Mouse (Mus musculus): ENCODE measurements at regions not wholly inside any gene's neighbourhood (a gene's known extent, or its start where the extent isn't known, plus 50 kb on each side); places are given as distances from the start of the nearest gene placed in this dataset.
A peak's percentile ranks its signal among the peaks of the same experiment; 100 is the strongest.

DNA sequence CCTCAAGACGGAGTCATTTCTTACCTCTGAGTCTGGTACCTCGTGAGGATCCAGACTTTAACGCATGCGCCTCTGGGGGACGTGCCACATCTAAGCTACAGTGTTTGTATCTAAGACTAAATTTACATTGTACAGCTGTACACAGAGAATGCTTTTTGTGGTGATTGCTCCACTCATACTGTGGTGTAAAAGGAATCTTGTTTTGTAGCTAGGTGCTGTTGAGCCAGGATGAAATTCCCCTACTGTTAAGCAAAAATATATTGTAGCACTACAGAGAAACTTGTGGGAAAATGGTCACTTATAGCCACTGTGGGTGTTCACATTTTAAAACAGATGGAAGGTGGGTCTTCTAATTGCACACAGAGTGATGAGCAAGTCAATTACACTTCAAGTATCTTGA, 99.1 kb downstream of the Gpr63 start:
- DNase-seq (ENCODE audit: inconsistent age in 2 of 2, low spot score in 1 of 2): no peak

DNA sequence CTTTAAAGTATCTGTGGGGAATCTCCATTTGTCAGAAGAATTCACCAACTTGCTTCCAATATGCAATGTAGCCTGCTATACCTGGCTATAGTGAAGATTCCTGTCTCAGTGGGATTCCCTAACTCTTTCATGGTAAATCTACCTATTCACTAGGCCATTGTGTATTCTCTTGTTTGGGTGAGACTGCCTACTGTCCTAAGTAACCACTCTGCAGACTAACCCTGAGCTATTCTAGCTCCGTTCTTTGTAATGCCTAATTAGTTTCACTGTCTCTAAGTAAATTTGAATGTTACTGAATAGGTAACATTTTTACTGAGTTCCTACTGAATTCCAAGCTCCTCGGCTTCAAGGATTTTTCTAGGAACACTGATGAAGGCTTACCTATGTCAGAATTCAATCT, 126.5 kb downstream of the Gpr63 start:
- peak in 1 of 2 experiments; percentile 3 for DNase-seq (ENCODE audit: inconsistent age in 2 of 2, low spot score in 1 of 2)

DNA sequence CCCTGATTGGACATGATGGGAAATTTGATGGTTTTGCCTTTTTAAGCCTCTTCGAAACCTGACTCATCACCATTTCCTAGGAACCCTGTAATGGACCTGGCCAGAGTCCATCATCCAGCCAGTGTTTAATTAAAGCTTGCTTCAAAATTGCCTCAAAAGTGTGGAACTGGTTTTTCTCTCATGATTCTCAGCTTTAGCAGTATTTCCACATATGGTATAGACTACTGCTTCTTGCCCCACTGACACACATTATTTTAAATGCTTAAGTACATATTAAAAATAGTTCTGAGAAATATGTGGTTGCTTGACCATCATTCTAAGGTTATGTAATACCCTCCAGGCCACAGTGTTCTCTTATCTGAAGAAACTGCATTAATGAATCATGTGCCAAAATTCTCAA, 135.3 kb downstream of the Gpr63 start:
- peak; percentile 7 to 70 for DNase-seq (ENCODE audit: inconsistent age in 2 of 2, low spot score in 1 of 2)

DNA sequence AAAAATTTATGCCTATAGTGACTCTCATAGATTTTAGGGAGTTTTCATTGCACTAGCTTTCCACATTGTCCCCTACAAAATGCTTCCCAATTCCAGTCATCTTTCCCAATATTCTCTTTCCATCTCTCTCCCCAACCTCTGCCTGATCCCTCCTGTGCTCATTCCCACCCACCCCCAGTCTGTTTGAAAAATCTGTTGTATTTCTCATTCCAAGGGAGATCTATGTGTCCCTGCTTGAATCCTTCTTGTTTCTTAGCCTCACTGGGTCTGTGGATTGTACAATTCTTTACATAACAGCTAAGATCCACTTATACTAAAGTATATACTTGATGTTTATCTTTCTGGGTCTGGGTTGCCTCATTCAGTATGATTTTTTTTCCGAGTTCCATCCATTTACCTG, 101.4 kb downstream of the Fhl5 start:
- DNase-seq (ENCODE audit: inconsistent age in 2 of 2, low spot score in 1 of 2): no peak

Data from adrenal gland, adult (tissue).